Mouse (Mus musculus) E14TG2a.4 (cell line): Measurements from ENCODE around the gene Cenpm.

Experiments
- H3K27me3 ChIP-seq: 2 replicates; pipeline ENCODE4 v1.6.1; 2014; ENCODE audit warnings: low read length, control low read depth; ENCODE audit not compliant: insufficient read depth
- H3K36me3 ChIP-seq: 2 replicates; pipeline ENCODE4 v1.6.1; 2014; ENCODE audit warnings: low read length, control low read depth; ENCODE audit not compliant: insufficient read depth
- H3K4me1 ChIP-seq: replicated peaks from 2 replicates; pipeline ENCODE4 v1.6.1; 2014; ENCODE audit warnings: low read depth, low read length, control low read depth
- H3K4me3 ChIP-seq: replicated peaks from 2 replicates; pipeline ENCODE4 v1.5.1; 2014; ENCODE audit warnings: mild to moderate bottlenecking, low read length
- H3K9me3 ChIP-seq: 2 replicates; pipeline ENCODE4 v1.6.1; 2014; ENCODE audit warnings: low read length, control low read depth
- CTCF ChIP-seq: conservative IDR thresholded peaks from 2 replicates; pipeline ENCODE4 v1.5.1; 2014; ENCODE audit warnings: low read length
- NANOG ChIP-seq: IDR thresholded peaks from 2 replicates; pipeline ENCODE4 v1.6.1; 2014; ENCODE audit warnings: borderline replicate concordance, low read length, mixed read lengths
- POU5F1 ChIP-seq: IDR thresholded peaks from 2 replicates; pipeline ENCODE4 v1.6.1; 2014; ENCODE audit warnings: low read length, borderline replicate concordance

Cenpm gene

GRCm38 (mm10) chr15:82244115-82244804, at the start of gene Cenpm:
Cenpm (minus strand) TSS chr15:82244748.
- Histone ChIP-seq H3K36me3 (peaks cover 38% of the 10 kb centered on the region), H3K9me3 (no peaks in the 10 kb centered on the region), H3K27me3 (no peaks in the 10 kb centered on the region), H3K4me3 (peak within 1 kb of the TSS; percentile 94), H3K4me1 (peaks cover 83% of the 10 kb centered on the region)
- TF ChIP-seq NANOG (no peak), POU5F1 (no peak), CTCF (no peak)

- H3K27me3 ChIP-seq, result peaks cover 6% of the 10 kb centered on the region
- H3K4me1 ChIP-seq, result peaks cover 28% of the 10 kb centered on the region
- no peaks in the 10 kb centered on the region for H3K9me3 ChIP-seq
- no peak for TF ChIP-seq NANOG
- TF ChIP-seq CTCF, result peak; percentile 47
- H3K36me3 ChIP-seq, result peaks cover 19% of the 10 kb centered on the region
- H3K4me3 ChIP-seq, result no peak overlapping the region
Observed at GRCm38 (mm10) chr15:82294059-82294458, 49.5 kb upstream of the Cenpm start.

- H3K4me3 ChIP-seq, result no peak overlapping the region
- H3K9me3 ChIP-seq, result no peaks in the 10 kb centered on the region
- H3K4me1 ChIP-seq, result peaks cover 25% of the 10 kb centered on the region
- H3K27me3 ChIP-seq, result no peaks in the 10 kb centered on the region
- peaks cover 27% of the 10 kb centered on the region for H3K36me3 ChIP-seq
- TF ChIP-seq NANOG, result no peak
- TF ChIP-seq CTCF, result no peak
- TF ChIP-seq POU5F1, result no peak
Observed at GRCm38 (mm10) chr15:82293271-82293711, 48.7 kb upstream of the Cenpm start.

GRCm38 (mm10) chr15:82292851-82293250, 48.3 kb upstream of the Cenpm start:
- H3K9me3 ChIP-seq, result no peaks in the 10 kb centered on the region
- peaks cover 25% of the 10 kb centered on the region for H3K4me1 ChIP-seq
- H3K27me3 ChIP-seq, result no peaks in the 10 kb centered on the region
- TF ChIP-seq POU5F1 (no peak), NANOG (no peak), CTCF (no peak)
- no peak overlapping the region for H3K4me3 ChIP-seq
- peaks cover 27% of the 10 kb centered on the region for H3K36me3 ChIP-seq

GRCm38 (mm10) chr15:82290252-82290651, 45.7 kb upstream of the Cenpm start:
- Histone ChIP-seq H3K9me3 (no peaks in the 10 kb centered on the region), H3K36me3 (peaks cover 39% of the 10 kb centered on the region), H3K27me3 (no peaks in the 10 kb centered on the region), H3K4me1 (peaks cover 29% of the 10 kb centered on the region), H3K4me3 (no peak overlapping the region)
- TF ChIP-seq POU5F1 (no peak), CTCF (no peak), NANOG (no peak)

- Histone ChIP-seq H3K27me3 (no peaks in the 10 kb centered on the region), H3K4me3 (no peak overlapping the region), H3K4me1 (peaks cover 10% of the 10 kb centered on the region), H3K36me3 (peaks cover 57% of the 10 kb centered on the region), H3K9me3 (no peaks in the 10 kb centered on the region)
- TF ChIP-seq NANOG, result no peak
- TF ChIP-seq POU5F1, result no peak
- no peak for TF ChIP-seq CTCF
Observed at GRCm38 (mm10) chr15:82286157-82286556, 41.6 kb upstream of the Cenpm start.

GRCm38 (mm10) chr15:82280638-82281037, 36.1 kb upstream of the Cenpm start:
- H3K4me1 ChIP-seq, result peaks cover 16% of the 10 kb centered on the region
- H3K27me3 ChIP-seq, result peaks cover 27% of the 10 kb centered on the region
- H3K9me3 ChIP-seq, result no peaks in the 10 kb centered on the region

GRCm38 (mm10) chr15:82277591-82277990, 33.0 kb upstream of the Cenpm start:
- Histone ChIP-seq H3K27me3 (peaks cover 54% of the 10 kb centered on the region), H3K36me3 (peaks cover 17% of the 10 kb centered on the region), H3K4me1 (peaks cover 32% of the 10 kb centered on the region), H3K4me3 (no peak overlapping the region), H3K9me3 (no peaks in the 10 kb centered on the region)
- no peak for TF ChIP-seq NANOG
- no peak for TF ChIP-seq POU5F1
- TF ChIP-seq CTCF, result no peak

More at GRCm38 (mm10) chr15:82280638-82281037, 36.1 kb upstream of the Cenpm start:
- Histone ChIP-seq H3K4me3 (no peak overlapping the region), H3K36me3 (peaks cover 42% of the 10 kb centered on the region)
- no peak for TF ChIP-seq POU5F1
- no peak for TF ChIP-seq CTCF
- no peak for TF ChIP-seq NANOG

- Histone ChIP-seq H3K4me1 (peaks cover 42% of the 10 kb centered on the region), H3K27me3 (peaks cover 68% of the 10 kb centered on the region), H3K9me3 (no peaks in the 10 kb centered on the region), H3K4me3 (peak overlapping the region; percentile 87), H3K36me3 (peaks cover 10% of the 10 kb centered on the region)
- TF ChIP-seq POU5F1 (no peak), NANOG (no peak), CTCF (no peak)
Observed at GRCm38 (mm10) chr15:82274927-82275901, 30.7 kb upstream of the Cenpm start.
